Mouse (Mus musculus) midbrain, embryonic 15.5 days (tissue): ENCODE measurements at regions not wholly inside any gene's neighbourhood (a gene's known extent, or its start where the extent isn't known, plus 50 kb on each side); places are given as distances from the start of the nearest gene placed in this dataset.

Experiments used
- ATAC-seq: fragments of 200-750 bp; cut with Nextera tagmentation; replicated peaks from 2 replicates; pipeline ENCODE4 v1.8.0; 2017; ENCODE audit warnings: moderate TSS enrichment
- H3K27ac ChIP-seq: fragments of 300-500 bp; sonication (generic); 2 replicates; pipeline ENCODE4 v1.5.1; 2015; ENCODE audit warnings: mild to moderate bottlenecking, inconsistent platforms
- H3K27me3 ChIP-seq: fragments of 300-500 bp; sonication (generic); replicated peaks from 2 replicates; pipeline ENCODE4 v1.6.1; 2015; ENCODE audit warnings: inconsistent platforms
- H3K36me3 ChIP-seq: fragments of 300-500 bp; sonication (generic); replicated peaks from 2 replicates; pipeline ENCODE4 v1.6.1; 2015; ENCODE audit warnings: inconsistent platforms
- H3K4me1 ChIP-seq: fragments of 300-500 bp; sonication (generic); 2 replicates; pipeline ENCODE4 v1.6.1; 2015; ENCODE audit warnings: inconsistent platforms
- H3K4me2 ChIP-seq: fragments of 300-500 bp; sonication (generic); 2 replicates; pipeline ENCODE4 v1.6.1; 2015; ENCODE audit warnings: inconsistent platforms, mild to moderate bottlenecking, moderate library complexity
- H3K4me3 ChIP-seq: fragments of 300-500 bp; sonication (generic); 2 replicates; pipeline ENCODE4 v1.5.1; 2015; ENCODE audit warnings: mild to moderate bottlenecking, inconsistent platforms
- H3K9ac ChIP-seq: fragments of 300-500 bp; sonication (generic); 2 replicates; pipeline ENCODE4 v1.6.1; 2015; ENCODE audit warnings: mild to moderate bottlenecking, inconsistent platforms
- H3K9me3 ChIP-seq: fragments of 300-500 bp; sonication (generic); 2 replicates; pipeline ENCODE4 v1.6.1; 2016; ENCODE audit warnings: inconsistent platforms
- WGBS: fragments of 180-500 bp; shearing (Covaris S2); methylation state at CpG from one replicate; pipeline ENCODE4 v1.1.7; 2015; ENCODE audit warnings: mixed read lengths; 5-methylcytosine and 5-hydroxymethylcytosine counted together

DNA sequence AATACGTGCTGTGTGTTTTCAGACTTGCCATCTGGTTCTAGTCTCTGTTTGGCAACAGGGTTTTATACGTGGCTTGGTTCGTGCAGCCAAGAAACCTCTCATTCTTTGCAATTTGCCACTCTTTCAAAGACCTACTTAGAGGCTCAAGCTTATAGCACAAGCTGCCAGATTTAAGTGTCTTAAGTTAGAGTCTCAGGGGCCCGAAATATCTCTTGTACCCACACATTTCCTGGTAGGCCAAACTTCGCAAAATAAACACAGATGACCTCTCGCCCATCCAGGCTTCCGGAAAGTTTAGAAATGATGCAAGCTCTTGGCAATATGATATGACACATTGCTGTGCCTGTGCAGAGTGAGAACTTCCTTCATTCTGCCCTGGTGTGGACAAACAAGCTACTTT is 54.8 kb upstream of the Fndc3b start:
- Histone ChIP-seq H3K9ac (no peak overlapping the region), H3K9me3 (no peaks in the 10 kb centered on the region), H3K27ac (peak overlapping the region; percentile 30; the same call in 1 of the 2 replicates), H3K4me3 (no peak overlapping the region), H3K36me3 (no peaks in the 10 kb centered on the region), H3K4me1 (no peaks in the 10 kb centered on the region), H3K4me2 (no peak overlapping the region), H3K27me3 (no peaks in the 10 kb centered on the region)
- ATAC-seq = no peak
- whole genome bisulfite sequencing = 76% methylated on average over 7 of the region's 7 CpGs

GRCm38 (mm10) chr3:27764556-27764955 is 53.4 kb upstream of the Fndc3b start:
- no peaks in the 10 kb centered on the region for H3K4me1 ChIP-seq
- H3K27me3 ChIP-seq = no peaks in the 10 kb centered on the region
- no peak overlapping the region for H3K27ac ChIP-seq
- H3K4me3 ChIP-seq = no peak overlapping the region
- H3K9ac ChIP-seq = no peak overlapping the region
- H3K4me2 ChIP-seq = no peak overlapping the region
- H3K9me3 ChIP-seq = no peaks in the 10 kb centered on the region
- ATAC-seq = no peak
- 82% methylated on average over 2 of the region's 2 CpGs for WGBS
- no peaks in the 10 kb centered on the region for H3K36me3 ChIP-seq

DNA sequence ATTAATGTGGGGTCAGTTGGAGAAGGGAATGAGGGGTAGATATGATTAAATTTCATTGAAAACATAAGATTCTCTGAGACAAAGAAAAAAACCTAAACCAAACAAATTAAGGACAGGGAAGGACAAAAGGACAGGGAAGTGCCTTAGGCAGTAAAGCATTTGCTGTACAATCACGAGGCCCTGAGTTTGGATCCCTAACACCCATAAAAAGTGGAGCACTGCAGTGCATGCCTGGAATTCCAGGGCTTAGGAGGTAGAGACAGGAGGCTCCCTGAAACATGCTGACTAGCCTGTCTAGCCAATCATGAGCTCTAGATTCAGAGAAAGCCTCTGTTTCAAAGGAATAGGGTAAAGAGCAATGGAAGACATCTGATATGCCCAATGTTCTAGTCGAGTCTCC is 49.9 kb upstream of the Fndc3b start:
- ATAC-seq = no peak
- no peaks in the 10 kb centered on the region for H3K4me1 ChIP-seq
- H3K27me3 ChIP-seq = no peaks in the 10 kb centered on the region
- H3K4me2 ChIP-seq = no peak overlapping the region
- WGBS = 65% methylated on average over 2 of the region's 2 CpGs
- no peaks in the 10 kb centered on the region for H3K9me3 ChIP-seq
- H3K36me3 ChIP-seq = no peaks in the 10 kb centered on the region
- H3K27ac ChIP-seq = no peak overlapping the region
- H3K9ac ChIP-seq = no peak overlapping the region
- no peak overlapping the region for H3K4me3 ChIP-seq
